Mouse (Mus musculus) heart, postnatal 25 days (tissue): ENCODE results near the gene Hoxd1. TPM values are rescaled to one million over a fixed set of nuclear protein-coding genes. Genes with fewer than 3 reads are reported as not detected.

Experiments used
- DNase-seq: peaks from one replicate; pipeline ENCODE4 v3.0.0; 2022; ENCODE audit warnings: low spot score
- intact Hi-C: fragments of 180-260 bp; cut with DNase I; formaldehyde crosslinking; loops from one replicate; pipeline ENCODE4 v1.15.1; 2025
- total RNA-seq, 2 experiments: library from RNA; stranded (reverse); gene quantifications; 2 replicates each; pipeline ENCODE4 v1.2.3; 2021

Gene Hoxd1
- total RNA-seq, 2 experiments from 2014 or later = not detected

DNA sequence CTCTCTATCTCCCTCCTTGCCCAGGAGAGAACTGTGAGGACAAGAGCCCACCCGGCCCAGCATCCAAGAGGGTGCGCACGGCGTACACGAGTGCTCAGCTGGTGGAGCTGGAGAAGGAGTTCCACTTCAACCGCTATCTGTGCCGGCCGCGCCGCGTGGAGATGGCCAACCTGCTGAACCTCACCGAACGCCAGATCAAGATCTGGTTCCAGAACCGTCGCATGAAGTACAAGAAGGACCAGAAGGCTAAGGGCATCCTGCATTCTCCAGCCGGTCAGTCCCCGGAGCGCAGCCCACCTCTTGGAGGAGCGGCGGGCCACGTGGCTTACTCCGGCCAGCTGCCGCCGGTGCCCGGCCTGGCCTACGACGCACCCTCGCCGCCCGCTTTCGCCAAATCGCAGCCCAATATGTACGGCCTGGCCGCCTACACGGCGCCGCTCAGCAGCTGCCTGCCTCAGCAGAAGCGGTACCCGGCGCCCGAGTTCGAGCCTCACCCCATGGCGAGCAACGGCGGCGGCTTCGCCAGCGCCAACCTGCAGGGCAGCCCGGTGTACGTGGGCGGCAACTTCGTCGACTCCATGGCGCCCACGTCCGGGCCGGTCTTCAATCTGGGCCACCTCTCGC is 16.4 kb upstream of the Hoxd1 start:
- DNase-seq = no peak
- intact Hi-C loops = no loop called here

- DNase-seq = no peak
- intact Hi-C loops = no loop called here
These were observed 15.8 kb upstream of the Hoxd1 start for GRCm38 (mm10) chr2:74747006-74747405.

GRCm38 (mm10) chr2:74747661-74748141 is 15.1 kb upstream of the Hoxd1 start:
- DNase-seq = no peak
- intact Hi-C loops = no loop called here

DNA sequence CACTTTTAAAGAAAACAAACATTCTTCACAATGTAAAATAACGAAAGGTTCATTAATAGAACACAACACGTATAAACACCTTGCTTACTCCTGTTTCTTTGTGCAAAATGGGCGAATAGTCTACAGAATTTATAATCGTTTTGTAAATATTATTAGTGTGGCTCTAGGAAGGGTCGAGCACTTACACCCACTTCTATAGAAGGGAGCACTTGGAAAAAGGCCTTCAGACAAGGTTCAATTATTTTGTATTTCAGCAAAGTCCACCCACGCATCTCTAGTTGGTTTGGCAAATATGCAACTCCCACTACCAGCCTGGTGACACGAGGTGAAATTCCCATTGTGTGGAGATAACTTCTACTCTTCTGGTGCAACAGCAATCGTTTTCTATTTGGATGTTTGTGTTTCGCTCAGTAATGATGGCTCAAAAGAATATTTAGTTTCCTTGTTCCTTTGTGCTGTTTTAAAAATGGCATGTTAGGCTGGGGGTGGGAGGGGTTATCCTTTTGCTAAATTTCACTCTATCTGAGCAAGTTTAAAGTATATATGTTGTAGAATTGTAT is 14.3 kb upstream of the Hoxd1 start:
- DNase-seq = no peak
- intact Hi-C loops = no loop called here

- no peak for DNase-seq
- intact Hi-C loops = no loop called here
These were observed 13.3 kb upstream of the Hoxd1 start for GRCm38 (mm10) chr2:74749337-74750121.

GRCm38 (mm10) chr2:74750731-74751250 is 12.0 kb upstream of the Hoxd1 start:
- DNase-seq = no peak
- intact Hi-C loops = no loop called here

DNA sequence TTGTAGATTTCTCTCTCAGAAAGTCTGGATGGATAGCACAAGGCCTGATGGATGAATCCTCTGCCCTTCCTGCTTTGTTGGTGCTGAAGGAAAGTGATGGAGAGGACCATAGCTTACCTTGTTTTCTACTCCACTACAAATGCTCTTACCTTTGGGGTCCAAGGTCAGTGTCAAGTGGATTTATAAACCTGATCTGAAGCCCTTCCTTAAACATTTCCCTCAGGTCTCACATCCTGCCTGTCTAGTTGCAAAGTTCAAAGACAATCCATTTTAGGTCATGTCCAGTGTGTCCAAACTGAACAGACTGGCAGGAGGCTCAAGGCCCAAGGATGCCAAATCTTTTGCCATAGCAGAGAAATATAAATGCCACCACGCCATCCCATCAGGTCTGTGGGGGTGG is 10.9 kb upstream of the Hoxd1 start:
- DNase-seq = no peak
- intact Hi-C loops = no loop called here

- DNase-seq = no peak
- intact Hi-C loops = no loop called here
These were observed 10.2 kb upstream of the Hoxd1 start for GRCm38 (mm10) chr2:74752431-74753174.

GRCm38 (mm10) chr2:74753175-74753523 is 9.6 kb upstream of the Hoxd1 start:
- no peak for DNase-seq
- intact Hi-C loops = no loop called here

DNA sequence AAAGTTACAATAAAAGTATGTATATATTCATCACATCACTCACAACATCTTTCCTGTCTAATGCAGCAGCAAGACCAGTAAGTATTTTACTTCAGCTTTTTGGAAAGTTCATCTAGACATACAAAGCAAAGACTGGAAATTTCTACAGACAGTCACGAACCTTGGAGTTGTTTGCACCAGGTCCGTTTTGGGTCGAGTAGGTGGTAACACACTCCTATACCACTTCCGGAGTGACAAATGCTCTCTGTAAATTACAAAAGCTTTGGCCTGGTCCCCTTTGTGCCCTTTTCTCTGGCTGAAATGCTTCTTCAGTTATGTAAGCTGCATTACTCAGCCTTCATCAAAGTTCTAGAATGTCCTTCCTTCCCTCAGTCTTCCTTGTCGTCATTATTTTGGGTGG is 9.1 kb upstream of the Hoxd1 start:
- DNase-seq = no peak
- intact Hi-C loops = no loop called here

DNA sequence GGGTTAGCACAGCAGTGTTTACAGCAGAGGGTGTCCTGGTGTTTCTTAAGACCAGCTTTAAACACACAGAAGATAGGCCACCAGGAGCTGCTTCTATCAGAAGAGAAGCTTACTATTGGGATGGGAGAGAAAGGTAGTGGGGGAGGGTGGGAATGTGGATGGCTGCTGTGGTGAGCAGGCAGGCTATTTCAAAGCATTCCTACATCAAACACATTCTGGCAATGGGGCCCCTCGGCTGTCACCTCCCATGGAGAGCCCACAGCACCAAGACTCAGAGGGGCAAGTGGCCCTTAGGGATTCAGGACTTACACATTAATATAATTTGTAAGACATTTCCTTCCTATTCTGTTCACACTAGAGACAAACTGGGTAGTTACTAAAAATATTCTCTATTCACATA is 2.6 kb upstream of the Hoxd1 start:
- intact Hi-C loops = no loop called here

GRCm38 (mm10) chr2:74761941-74762340 is 839 bp upstream of the Hoxd1 start:
- intact Hi-C loops = no loop called here
- no peak for DNase-seq

More for the DNA sequence above, 2.6 kb upstream of the Hoxd1 start:
- no peak for DNase-seq

GRCm38 (mm10) chr2:74763245-74763735 is 510 bp downstream of the Hoxd1 start:
- no peak for DNase-seq
- intact Hi-C loops = no loop called here

- intact Hi-C loops = no loop called here
- DNase-seq = no peak
These were observed 1.2 kb downstream of the Hoxd1 start for GRCm38 (mm10) chr2:74763976-74764375.

DNA sequence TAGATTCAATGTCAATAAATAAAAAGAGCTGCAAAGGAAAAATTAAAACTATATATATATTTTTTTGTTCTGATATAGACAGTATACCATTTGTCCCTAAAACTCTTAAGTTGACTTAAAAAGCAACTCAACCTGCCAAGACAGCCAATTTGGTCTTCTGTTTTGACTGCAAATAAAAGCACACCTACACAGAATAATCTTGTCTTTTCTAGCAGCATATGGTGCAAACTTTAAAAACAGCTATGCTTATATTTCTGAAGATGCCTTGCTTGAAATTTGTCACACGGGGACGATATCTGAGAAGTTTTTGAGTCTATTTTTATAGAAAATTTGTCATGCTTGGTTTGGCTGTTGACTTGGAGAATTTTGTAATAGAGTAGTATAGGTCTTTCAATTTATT is 11.6 kb downstream of the Hoxd1 start:
- DNase-seq = no peak
- intact Hi-C loops = no loop called here

DNA sequence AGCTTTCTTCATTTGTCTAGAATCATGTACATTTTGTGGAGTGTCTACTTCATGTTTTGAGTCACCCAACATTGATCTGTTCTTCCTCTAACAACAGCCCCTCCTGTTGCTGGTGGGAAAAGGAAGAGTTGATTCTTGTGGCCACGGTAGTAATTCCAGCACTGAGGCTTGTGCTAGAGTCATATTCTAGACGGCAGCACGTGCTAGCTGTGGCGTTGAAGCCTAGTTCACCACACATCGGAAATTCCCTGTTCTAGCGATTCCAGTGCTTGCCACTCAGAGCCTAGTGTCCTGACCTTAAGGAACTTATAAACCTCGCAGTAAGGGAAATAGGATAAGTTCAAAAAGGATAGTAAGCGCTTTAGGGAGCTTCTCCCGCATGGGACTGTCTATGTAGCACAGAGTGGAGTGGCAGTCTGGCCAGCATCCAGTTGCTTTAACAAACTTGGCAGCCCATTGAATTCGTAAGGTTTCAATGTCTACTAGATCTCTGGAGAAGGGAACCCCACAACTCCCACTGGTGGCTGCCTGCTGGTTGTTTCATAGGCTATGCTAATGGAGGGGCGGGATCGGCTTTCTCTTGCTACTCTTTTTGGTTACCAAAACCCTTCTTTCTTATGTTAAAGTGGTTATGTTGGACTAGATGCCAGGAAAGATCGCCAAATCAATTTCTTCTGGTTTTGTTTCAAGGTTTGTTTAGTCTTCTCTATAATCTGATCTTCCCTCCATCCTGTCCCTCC is 14.9 kb downstream of the Hoxd1 start:
- intact Hi-C loops = no loop called here
- DNase-seq = no peak

GRCm38 (mm10) chr2:74781386-74781785 is 18.6 kb downstream of the Hoxd1 start:
- DNase-seq = no peak
- intact Hi-C loops = no loop called here

GRCm38 (mm10) chr2:74795531-74795930 is 32.8 kb downstream of the Hoxd1 start:
- peak; percentile 5 for DNase-seq
- intact Hi-C loops = no loop called here

DNA sequence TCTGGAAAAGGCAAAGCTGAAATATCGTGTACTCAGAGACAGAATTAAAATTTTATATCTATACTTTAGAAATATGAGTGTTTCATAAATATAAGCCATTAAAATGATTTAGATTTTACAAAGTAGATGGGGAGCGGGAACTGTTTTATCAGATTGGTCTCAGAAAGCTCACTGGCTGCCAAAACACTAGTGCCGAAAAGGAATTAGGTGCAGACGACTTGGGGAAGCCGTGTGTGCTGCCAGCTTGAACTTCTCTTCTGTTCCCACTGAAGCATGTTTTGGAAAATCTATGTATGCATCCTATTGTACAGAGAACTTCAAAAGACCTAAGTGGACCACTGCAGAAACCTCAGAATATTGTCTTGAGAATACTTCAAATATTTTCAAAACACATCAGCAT is 45.7 kb downstream of the Hoxd1 start:
- no peak for DNase-seq
- intact Hi-C loops = no loop called here
